Mouse (Mus musculus): ENCODE measurements around the gene Foxo3. TPM values are rescaled to one million over a fixed set of nuclear protein-coding genes. Genes with fewer than 3 reads are reported as not detected.

Gene Foxo3
- total and polyA plus RNA-seq, 3 experiments, result 9.2 to 18.2 (median 12.6) TPM

DNA sequence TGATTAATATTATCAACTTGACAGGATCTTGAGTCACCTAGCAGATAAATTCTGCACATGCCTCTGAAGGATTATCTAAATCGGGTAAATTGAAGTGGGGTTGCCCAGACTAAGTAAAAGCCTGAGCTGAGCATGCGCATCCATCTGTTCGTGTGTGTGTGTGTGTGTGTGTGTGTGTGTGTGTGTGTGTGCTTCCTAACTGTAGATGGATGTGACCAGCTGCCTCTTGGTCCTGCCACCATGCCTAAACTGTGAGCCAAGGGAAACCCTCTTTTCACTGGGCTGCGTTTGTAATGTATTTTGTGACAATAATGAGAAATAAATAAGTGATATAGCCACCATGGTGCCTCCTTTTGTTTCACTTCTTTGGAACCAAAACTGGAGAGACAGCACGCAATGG lies 102.3 kb downstream of the Foxo3 start:
- H3K9me3 ChIP-seq (replicated peaks; ENCODE audit: low read length), result peaks cover 3% of the 10 kb centered on the region
- H3K9ac ChIP-seq (ENCODE audit: insufficient read depth, low read depth), result no peak overlapping the region
- H3K4me1 ChIP-seq (ENCODE audit: control insufficient read depth in 1 of 2, insufficient read depth in 2 of 2), result peaks cover 0 to 10% of the 10 kb centered on the region in 2 experiments; a peak in 2 of 4 replicates
- no peak overlapping the region for H3K4me2 ChIP-seq (ENCODE audit: insufficient read depth, low read depth, poor library complexity, severe bottlenecking)
- in situ Hi-C loops (cut with MboI; ENCODE audit: low pct_ligation_motif_present, low pct_unique_long_range_greater_than_20kb, low sequenced_read_pairs), result no loop called here
- no peak overlapping the region for H3K4me3 ChIP-seq (replicated peaks in 1 of 3; ENCODE audit: low read depth in 2 of 3, low read length in 2 of 3, poor library complexity in 1 of 3)
- DNase-seq (ENCODE audit: extremely low read depth), result no peak
- dilution Hi-C loops (cut with MboI; ENCODE audit: extremely low pct_ligation_motif_present, extremely low pct_unique_long_range_greater_than_20kb, low sequenced_read_pairs), result no loop called here
- H3K36me3 ChIP-seq (replicated peaks in 1 of 2; ENCODE audit: control insufficient read depth in 1 of 2, insufficient read depth in 1 of 2, low read length in 1 of 2), result no peaks in the 10 kb centered on the region
- no peaks in the 10 kb centered on the region for H3K27me3 ChIP-seq (replicated peaks)
- H3K79me2 ChIP-seq (replicated peaks; ENCODE audit: control insufficient read depth, extremely low read depth, insufficient read depth, poor library complexity, severe bottlenecking), result no peaks in the 10 kb centered on the region
- TF ChIP-seq NRF1 (IDR thresholded peaks at IDR 0.05; ENCODE audit: low read depth, low read length), result no peak
- no peak for TF ChIP-seq ZKSCAN1 (IDR thresholded peaks at IDR 0.05; ENCODE audit: borderline replicate concordance, low read depth, low read length)
- no peak for TF ChIP-seq E2F4 (IDR thresholded peaks at IDR 0.05; ENCODE audit: insufficient replicate concordance, low read depth, low read length)
- TF ChIP-seq MXI1 (IDR thresholded peaks at IDR 0.05; ENCODE audit: low read depth, low read length), result no peak
- TF ChIP-seq TCF12 (IDR thresholded peaks at IDR 0.05; ENCODE audit: low read depth, low read length), result no peak
- TF ChIP-seq PAX5 (IDR thresholded peaks at IDR 0.05; ENCODE audit: low read length), result no peak
- TF ChIP-seq TBP (conservative IDR thresholded peaks at IDR 0.05; ENCODE audit: low read depth, low read length), result no peak
- no peak for TF ChIP-seq MEF2A (IDR thresholded peaks at IDR 0.05; ENCODE audit: borderline replicate concordance, low read depth, low read length)
- no peak overlapping the region for H3K27ac ChIP-seq (ENCODE audit: insufficient read depth, low read depth)

DNA sequence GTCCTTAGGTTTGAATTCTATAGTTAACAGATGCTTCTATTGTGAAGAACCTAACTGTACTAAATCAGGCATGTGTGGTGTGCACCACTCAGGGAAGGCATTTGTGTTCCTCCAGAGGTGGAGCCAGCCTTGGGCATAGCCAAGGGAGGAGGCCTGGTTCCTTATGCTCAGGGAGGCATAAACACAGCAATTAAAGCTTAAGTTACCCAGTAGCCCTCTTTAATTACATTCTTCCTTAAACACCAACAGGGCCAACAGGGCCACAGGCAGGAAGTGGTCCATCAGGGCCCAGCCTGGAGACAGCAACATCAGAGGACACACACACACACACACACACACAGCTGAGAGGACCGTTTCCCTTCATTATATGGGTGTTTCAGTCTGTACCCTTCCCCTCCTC lies 102.7 kb downstream of the Foxo3 start:
- DNase-seq (ENCODE audit: extremely low read depth), result no peak
- Histone ChIP-seq H3K9ac (ENCODE audit: insufficient read depth, low read depth) (no peak overlapping the region), H3K36me3 (replicated peaks in 1 of 2; ENCODE audit: control insufficient read depth in 1 of 2, insufficient read depth in 1 of 2, low read length in 1 of 2) (no peaks in the 10 kb centered on the region), H3K9me3 (replicated peaks; ENCODE audit: low read length) (peaks cover 6% of the 10 kb centered on the region), H3K4me2 (ENCODE audit: insufficient read depth, low read depth, poor library complexity, severe bottlenecking) (no peak overlapping the region), H3K4me1 (ENCODE audit: control insufficient read depth in 1 of 2, insufficient read depth in 2 of 2) (peaks cover 0 to 10% of the 10 kb centered on the region in 2 experiments; a peak in 2 of 4 replicates), H3K27ac (ENCODE audit: insufficient read depth, low read depth) (no peak overlapping the region), H3K79me2 (replicated peaks; ENCODE audit: control insufficient read depth, extremely low read depth, insufficient read depth, poor library complexity, severe bottlenecking) (no peaks in the 10 kb centered on the region), H3K4me3 (replicated peaks in 1 of 3; ENCODE audit: low read depth in 2 of 3, low read length in 2 of 3, poor library complexity in 1 of 3) (no peak overlapping the region), H3K27me3 (replicated peaks) (no peaks in the 10 kb centered on the region)
- in situ Hi-C loops (cut with MboI; ENCODE audit: low pct_ligation_motif_present, low pct_unique_long_range_greater_than_20kb, low sequenced_read_pairs), result no loop called here
- TF ChIP-seq MXI1 (IDR thresholded peaks at IDR 0.05; ENCODE audit: low read depth, low read length), result no peak
- TF ChIP-seq MAZ (IDR thresholded peaks at IDR 0.05; ENCODE audit: low read depth, low read length), result no peak
- TF ChIP-seq JUND (conservative IDR thresholded peaks at IDR 0.05; ENCODE audit: low read depth, low read length), result no peak
- TF ChIP-seq ZC3H11A (IDR thresholded peaks at IDR 0.05; ENCODE audit: low read depth, low read length), result no peak
- TF ChIP-seq ZMIZ1 (IDR thresholded peaks at IDR 0.05; ENCODE audit: low read depth, low read length), result no peak
- TF ChIP-seq ZNF384 (IDR thresholded peaks at IDR 0.05; ENCODE audit: low read depth, low read length), result no peak
- no peak for TF ChIP-seq TBP (conservative IDR thresholded peaks at IDR 0.05; ENCODE audit: low read depth, low read length)
- no peak for TF ChIP-seq E2F4 (IDR thresholded peaks at IDR 0.05; ENCODE audit: insufficient replicate concordance, low read depth, low read length)
- dilution Hi-C loops (cut with MboI; ENCODE audit: extremely low pct_ligation_motif_present, extremely low pct_unique_long_range_greater_than_20kb, low sequenced_read_pairs), result no loop called here
